Mouse (Mus musculus) layer of hippocampus, adult 9-10 months (tissue): Measurements from ENCODE around the gene Il1rap.

Experiments used
- DNase-seq: peaks from one replicate; pipeline ENCODE4 v3.0.0; 2022; ENCODE audit warnings: low spot score

Il1rap gene

GRCm38 (mm10) chr16:26728139-26728538 is 146.6 kb downstream of the Il1rap start:
- no peak for DNase-seq

- no peak for DNase-seq
Observed at GRCm38 (mm10) chr16:26730941-26731340, 149.4 kb downstream of the Il1rap start.

GRCm38 (mm10) chr16:26732566-26732965 is 151.1 kb downstream of the Il1rap start:
- no peak for DNase-seq

- no peak for DNase-seq
Observed at GRCm38 (mm10) chr16:26755381-26756155, 174.1 kb downstream of the Il1rap start.

GRCm38 (mm10) chr16:26775976-26776375 is 194.5 kb downstream of the Il1rap start:
- peak; percentile 12 for DNase-seq

- DNase-seq: no peak
Observed at GRCm38 (mm10) chr16:26777132-26777531, 195.6 kb downstream of the Il1rap start.
